Mouse (Mus musculus) embryonic facial prominence, embryonic 14.5 days (tissue): Measurements from ENCODE around the gene Rbm15. TPM values are rescaled to one million over a fixed set of nuclear protein-coding genes. Genes with fewer than 3 reads are reported as not detected.

ENCODE experiments used
- ATAC-seq: fragments of 200-750 bp; cut with Nextera tagmentation; 2 replicates; pipeline ENCODE4 v1.8.0; 2017; ENCODE audit warnings: low read depth, moderate number of reproducible peaks, moderate TSS enrichment
- DNase-seq: peaks from one replicate; pipeline ENCODE4 v3.0.0-alpha.2; 2015; ENCODE audit warnings: low spot score
- H3K27ac ChIP-seq: fragments of 300-500 bp; sonication (generic); replicated peaks from 2 replicates; pipeline ENCODE4 v1.5.1; 2014; ENCODE audit warnings: low read depth, mild to moderate bottlenecking, low read length, moderate library complexity
- H3K27me3 ChIP-seq: fragments of 300-500 bp; sonication (generic); replicated peaks from 2 replicates; pipeline ENCODE4 v1.6.1; 2014; ENCODE audit warnings: low read length; ENCODE audit not compliant: control insufficient read depth, insufficient read depth
- H3K36me3 ChIP-seq: fragments of 300-500 bp; sonication (generic); 2 replicates; pipeline ENCODE4 v1.6.1; 2014; ENCODE audit warnings: low read length, mixed read lengths; ENCODE audit not compliant: control insufficient read depth, insufficient read depth
- H3K4me1 ChIP-seq: fragments of 300-500 bp; sonication (generic); 2 replicates; pipeline ENCODE4 v1.6.1; 2014; ENCODE audit warnings: antibody characterized with exemption, low read length; ENCODE audit not compliant: control insufficient read depth, insufficient read depth
- H3K4me2 ChIP-seq: fragments of 300-500 bp; sonication (generic); 2 replicates; pipeline ENCODE4 v1.6.1; 2014; ENCODE audit warnings: low read depth, mild to moderate bottlenecking, low read length, moderate library complexity, mixed read lengths
- H3K4me3 ChIP-seq: fragments of 300-500 bp; sonication (generic); 2 replicates; pipeline ENCODE4 v1.5.1; 2014; ENCODE audit warnings: low read depth, mild to moderate bottlenecking, low read length
- H3K9ac ChIP-seq: fragments of 300-500 bp; sonication (generic); 2 replicates; pipeline ENCODE4 v1.6.1; 2014; ENCODE audit warnings: low read depth, mild to moderate bottlenecking, low read length, moderate library complexity, mixed read lengths
- H3K9me3 ChIP-seq: fragments of 300-500 bp; sonication (generic); 2 replicates; pipeline ENCODE4 v1.6.1; 2016; ENCODE audit warnings: low read length; ENCODE audit not compliant: control insufficient read depth
- WGBS: fragments of 180-500 bp; shearing (Covaris S2); extraction: QIAGEN DNeasy Blood & Tissue Kit; methylation state at CpG from one replicate; pipeline ENCODE4 v1.1.7; 2014; 5-methylcytosine and 5-hydroxymethylcytosine counted together
- polyA plus RNA-seq: library from polyadenylated mRNA; unstranded; fragments of >200 nt; fragmentation: Nextera tagmentation; extraction: Ambion mirVana; gene quantifications from 2 replicates; pipeline ENCODE4 v1.2.1, GENCODE M21; 2014

Rbm15 gene
- 13.5 and 13.7 TPM in 2 replicates for polyA plus RNA-seq

- Histone ChIP-seq H3K27me3 (no peaks in the 10 kb centered on the region), H3K4me3 (peak within 1 kb of the TSS; percentile 96), H3K36me3 (peaks cover 17% of the 10 kb centered on the region), H3K4me2 (peak within 1 kb of the TSS; percentile 95), H3K9ac (peak within 1 kb of the TSS; percentile 96), H3K4me1 (peaks cover 24% of the 10 kb centered on the region), H3K27ac (peak within 1 kb of the TSS; percentile 95), H3K9me3 (no peaks in the 10 kb centered on the region)
- DNase-seq: peak; percentile 100
- ATAC-seq: peak; percentile 94
- WGBS: under 1% methylated on average over 52 of the region's 62 CpGs
These were observed at the start of gene Rbm15 for GRCm38 (mm10) chr3:107333381-107334201. Gene Rbm15 (minus strand): TSS chr3:107333673.

- Histone ChIP-seq H3K36me3 (no peaks in the 10 kb centered on the region), H3K9ac (no peak overlapping the region), H3K4me1 (no peaks in the 10 kb centered on the region), H3K27ac (no peak overlapping the region), H3K4me2 (no peak overlapping the region), H3K27me3 (no peaks in the 10 kb centered on the region), H3K4me3 (no peak overlapping the region), H3K9me3 (no peaks in the 10 kb centered on the region)
- DNase-seq (peak; percentile 49), ATAC-seq (no peak)
- WGBS: 7% methylated on average over 4 of the region's 4 CpGs
These were observed 45.9 kb upstream of the Rbm15 start for GRCm38 (mm10) chr3:107379422-107379821.

- no peak overlapping the region for H3K27ac ChIP-seq
- 75% methylated on average over 5 of the region's 5 CpGs for WGBS
- no peak for ATAC-seq
- no peaks in the 10 kb centered on the region for H3K9me3 ChIP-seq
- no peak overlapping the region for H3K9ac ChIP-seq
- H3K27me3 ChIP-seq: no peaks in the 10 kb centered on the region
- H3K4me3 ChIP-seq: no peak overlapping the region
- no peaks in the 10 kb centered on the region for H3K4me1 ChIP-seq
- no peaks in the 10 kb centered on the region for H3K36me3 ChIP-seq
- H3K4me2 ChIP-seq: no peak overlapping the region
- DNase-seq: no peak
These were observed 45.2 kb upstream of the Rbm15 start for GRCm38 (mm10) chr3:107378626-107379025.

- Histone ChIP-seq H3K36me3 (no peaks in the 10 kb centered on the region), H3K4me2 (no peak overlapping the region), H3K4me3 (no peak overlapping the region), H3K27ac (no peak overlapping the region), H3K27me3 (no peaks in the 10 kb centered on the region), H3K4me1 (no peaks in the 10 kb centered on the region), H3K9me3 (no peaks in the 10 kb centered on the region), H3K9ac (no peak overlapping the region)
- no peak for ATAC-seq
- WGBS: 8% methylated on average over 6 of the region's 6 CpGs
- no peak for DNase-seq
These were observed 41.6 kb upstream of the Rbm15 start for GRCm38 (mm10) chr3:107374948-107375664.

- 81% methylated on average over 6 of the region's 6 CpGs for whole genome bisulfite sequencing
- no peaks in the 10 kb centered on the region for H3K4me1 ChIP-seq
- H3K27ac ChIP-seq: no peak overlapping the region
- H3K4me3 ChIP-seq: no peak overlapping the region
- H3K9me3 ChIP-seq: no peaks in the 10 kb centered on the region
- no peak overlapping the region for H3K4me2 ChIP-seq
- ATAC-seq (no peak), DNase-seq (no peak)
- no peak overlapping the region for H3K9ac ChIP-seq
- no peaks in the 10 kb centered on the region for H3K36me3 ChIP-seq
- H3K27me3 ChIP-seq: 0 out of 2 replicates have a peak, but pooled peaks cover 6% of the 10 kb centered on the region
These were observed 35.7 kb upstream of the Rbm15 start for GRCm38 (mm10) chr3:107369156-107369555.

- no peaks in the 10 kb centered on the region for H3K9me3 ChIP-seq
- no peaks in the 10 kb centered on the region for H3K4me1 ChIP-seq
- no peaks in the 10 kb centered on the region for H3K36me3 ChIP-seq
- no peak overlapping the region for H3K4me2 ChIP-seq
- H3K27ac ChIP-seq: no peak overlapping the region
- H3K4me3 ChIP-seq: no peak overlapping the region
- ATAC-seq (no peak), DNase-seq (no peak)
- H3K27me3 ChIP-seq: 0 out of 2 replicates have a peak, but pooled peaks cover 6% of the 10 kb centered on the region
- 84% methylated on average over 8 of the region's 8 CpGs for WGBS
- H3K9ac ChIP-seq: no peak overlapping the region
These were observed 34.6 kb upstream of the Rbm15 start for GRCm38 (mm10) chr3:107367938-107368599.

- H3K27me3 ChIP-seq: 0 out of 2 replicates have a peak, but pooled peaks cover 6% of the 10 kb centered on the region
- no peak for DNase-seq
- no peaks in the 10 kb centered on the region for H3K9me3 ChIP-seq
- no peak overlapping the region for H3K27ac ChIP-seq
- H3K4me1 ChIP-seq: peaks cover 3% of the 10 kb centered on the region; the same call in 1 of the 2 replicates
- no peak overlapping the region for H3K4me2 ChIP-seq
- no peak overlapping the region for H3K4me3 ChIP-seq
- no peak overlapping the region for H3K9ac ChIP-seq
- WGBS: 71% methylated on average over 4 of the region's 4 CpGs
- ATAC-seq: no peak
- H3K36me3 ChIP-seq: no peaks in the 10 kb centered on the region
These were observed 31.9 kb upstream of the Rbm15 start for GRCm38 (mm10) chr3:107365341-107365740.

GRCm38 (mm10) chr3:107363391-107363790 is 29.9 kb upstream of the Rbm15 start:
- H3K4me2 ChIP-seq: no peak overlapping the region
- WGBS: 80% methylated on average over 5 of the region's 5 CpGs
- H3K27ac ChIP-seq: no peak overlapping the region
- DNase-seq: no peak
- H3K9me3 ChIP-seq: no peaks in the 10 kb centered on the region
- no peaks in the 10 kb centered on the region for H3K36me3 ChIP-seq
- H3K4me1 ChIP-seq: peaks cover 3% of the 10 kb centered on the region; the same call in 1 of the 2 replicates
- ATAC-seq: no peak
- H3K9ac ChIP-seq: no peak overlapping the region
- 0 out of 2 replicates have a peak, but pooled peaks cover 6% of the 10 kb centered on the region for H3K27me3 ChIP-seq
- no peak overlapping the region for H3K4me3 ChIP-seq
